Mouse (Mus musculus) forebrain, embryonic 10.5 days (tissue): ENCODE results near the gene Nsg1. TPM values are rescaled to one million over a fixed set of nuclear protein-coding genes. Genes with fewer than 3 reads are reported as not detected.

Source experiments
- DNase-seq: peaks from one replicate; pipeline ENCODE4 v3.0.0-alpha.2; 2017; ENCODE audit warnings: low spot score; ENCODE audit errors: extremely low spot score
- H3K27ac ChIP-seq: fragments of 300-500 bp; sonication (generic); 2 replicates; pipeline ENCODE4 v1.5.1; 2016; ENCODE audit warnings: mild to moderate bottlenecking
- H3K27me3 ChIP-seq: fragments of 300-500 bp; sonication (generic); 2 replicates; pipeline ENCODE4 v1.6.1; 2016; ENCODE audit warnings: mild to moderate bottlenecking; ENCODE audit not compliant: poor library complexity, severe bottlenecking
- H3K36me3 ChIP-seq: fragments of 300-500 bp; sonication (generic); replicated peaks from 2 replicates; pipeline ENCODE4 v1.6.1; 2016; ENCODE audit warnings: mild to moderate bottlenecking, moderate library complexity
- H3K4me1 ChIP-seq: fragments of 300-500 bp; sonication (generic); 2 replicates; pipeline ENCODE4 v1.6.1; 2016
- H3K4me3 ChIP-seq: fragments of 300-500 bp; sonication (generic); 2 replicates; pipeline ENCODE4 v1.5.1; 2016; ENCODE audit warnings: mild to moderate bottlenecking, moderate library complexity
- H3K9me3 ChIP-seq: fragments of 300-500 bp; sonication (generic); 2 replicates; pipeline ENCODE4 v1.6.1; 2016; ENCODE audit warnings: mild to moderate bottlenecking, moderate library complexity
- WGBS: fragments of 180-500 bp; shearing (Covaris S2); methylation state at CpG from one replicate; pipeline ENCODE4 v1.1.7; 2016; 5-methylcytosine and 5-hydroxymethylcytosine counted together
- polyA plus RNA-seq: library from polyadenylated mRNA; unstranded; fragments of >200 nt; fragmentation: Nextera tagmentation; extraction: Ambion mirVana; gene quantifications from 2 replicates; pipeline ENCODE4 v1.2.1, GENCODE M21; 2016

The Nsg1 gene
- polyA plus RNA-seq, 1 experiment from 2014 or later: 114 TPM

GRCm38 (mm10) chr5:38091966-38092304 is 67.8 kb downstream of the Nsg1 start:
- Histone ChIP-seq H3K27me3 (peaks cover 16% of the 10 kb centered on the region), H3K9me3 (no peaks in the 10 kb centered on the region), H3K4me3 (no peak overlapping the region), H3K4me1 (peaks cover 6% of the 10 kb centered on the region), H3K27ac (no peak overlapping the region), H3K36me3 (no peaks in the 10 kb centered on the region; the same call in 1 of the 2 replicates)
- 88% methylated on average over 2 of the region's 2 CpGs for WGBS
- no peak for DNase-seq

GRCm38 (mm10) chr5:38091046-38091965 is 68.4 kb downstream of the Nsg1 start:
- no peak overlapping the region for H3K27ac ChIP-seq
- WGBS: 78% methylated on average over 8 of the region's 8 CpGs
- no peak for DNase-seq
- H3K27me3 ChIP-seq: peaks cover 16% of the 10 kb centered on the region
- H3K9me3 ChIP-seq: no peaks in the 10 kb centered on the region
- peaks cover 7% of the 10 kb centered on the region for H3K4me1 ChIP-seq
- H3K4me3 ChIP-seq: no peak overlapping the region
- H3K36me3 ChIP-seq: no peaks in the 10 kb centered on the region

- Histone ChIP-seq H3K27me3 (peaks cover 17% of the 10 kb centered on the region), H3K4me3 (no peak overlapping the region), H3K36me3 (no peaks in the 10 kb centered on the region), H3K27ac (no peak overlapping the region), H3K4me1 (peaks cover 14% of the 10 kb centered on the region), H3K9me3 (no peaks in the 10 kb centered on the region)
- no peak for DNase-seq
- WGBS: 71% methylated on average over 3 of the region's 3 CpGs
Measured at GRCm38 (mm10) chr5:38090581-38090980, 69.1 kb downstream of the Nsg1 start.

- WGBS: 78% methylated on average over 3 of the region's 3 CpGs
- Histone ChIP-seq H3K4me1 (peaks cover 19% of the 10 kb centered on the region), H3K4me3 (no peak overlapping the region), H3K36me3 (no peaks in the 10 kb centered on the region), H3K27me3 (peaks cover 19% of the 10 kb centered on the region), H3K27ac (no peak overlapping the region), H3K9me3 (no peaks in the 10 kb centered on the region)
- DNase-seq: no peak
Measured at GRCm38 (mm10) chr5:38090111-38090510, 69.6 kb downstream of the Nsg1 start.

Other genes with a start within 250 kb of the Nsg1 start
- 52.0 and 54.4 TPM in 2 replicates for gene Stx18, start 121.2 kb downstream of the Nsg1 start, polyA plus RNA-seq
- gene Zbtb49, start 60.5 kb upstream of the Nsg1 start, polyA plus RNA-seq: 16.0 and 18.0 TPM in 2 replicates
- gene Lyar, start 60.6 kb upstream of the Nsg1 start, polyA plus RNA-seq: 191 and 208 TPM in 2 replicates
- gene Tmem128, start 100.3 kb upstream of the Nsg1 start, polyA plus RNA-seq: 75.5 and 79.5 TPM in 2 replicates
- 0.04 TPM in 1 of 2 replicates, not detected in the other for gene Otop1, start 116.1 kb upstream of the Nsg1 start, polyA plus RNA-seq
- 0.05 TPM in 1 of 2 replicates, not detected in the other for gene Drd5, start 159.5 kb upstream of the Nsg1 start, polyA plus RNA-seq